In genomic region chr9:55453366-55453765, GRCm38 (mm10) we compare ENCODE assay signal across 22 mouse cellular contexts. TPM values are rescaled to one million over a fixed set of nuclear protein-coding genes. Genes with fewer than 3 reads are reported as not detected.
DNase-seq lines count a peak whose midpoint lies in the region; ATAC-seq and TF ChIP-seq lines count a peak whose summit lies in the region.
"Had no signal": no experiment of that assay in that cellular context is flagged by ENCODE, and none has a peak within 500 bp of the region (broad histone marks: within the 10 kb centered on the region; RNA-seq: fewer than 3 reads in every experiment).

No protein-coding gene starts in this region.

- no peak overlapping the region for H3K27ac ChIP-seq in heart, adult 2 months
- H3K27ac ChIP-seq in midbrain, embryonic 11.5 days (ENCODE audit: low read depth, low read length), result no peak overlapping the region
- H3K27ac ChIP-seq in midbrain, embryonic 15.5 days, result no peak overlapping the region

- no peak overlapping the region for H3K4me3 ChIP-seq in heart, adult 2 months
- H3K4me3 ChIP-seq in midbrain, embryonic 11.5 days (ENCODE audit: low read depth, low read length), result no peak overlapping the region
- no peak overlapping the region for H3K4me3 ChIP-seq in midbrain, embryonic 15.5 days

- no peaks in the 10 kb centered on the region for H3K36me3 ChIP-seq in heart, adult 2 months (ENCODE audit: control insufficient read depth, insufficient read depth, low read length)
- no peaks in the 10 kb centered on the region for H3K36me3 ChIP-seq in midbrain, embryonic 11.5 days (ENCODE audit: control insufficient read depth, insufficient read depth, low read length)
- no peaks in the 10 kb centered on the region for H3K36me3 ChIP-seq in midbrain, embryonic 15.5 days (replicated peaks)

- peak; percentile 78 for DNase-seq in heart, adult 11 months
- no peak for DNase-seq in heart, adult 2 months
- DNase-seq in midbrain, embryonic 11.5 days (ENCODE audit: low spot score, missing footprints), result peak; percentile 59
- DNase-seq in adipocyte (ENCODE audit: low spot score), result peak; percentile 61
- DNase-seq in cerebellum, adult 9-10 months, result no peak
- DNase-seq: adrenal gland, adult 2 months; adrenal gland, adult 8-10 months; adrenal gland, postnatal 10 days; adrenal gland, postnatal 14 days; adrenal gland, postnatal 25 days; adrenal gland, postnatal 36 days; B cell, adult 2 months; cerebellum, adult 11 months; cerebellum, adult 11-12 months; cerebellum, adult 18-20 months; cerebellum, adult 2 months had no signal

- H3K9me3 ChIP-seq in midbrain, embryonic 11.5 days (ENCODE audit: control insufficient read depth, low read length), result no peaks in the 10 kb centered on the region
- no peaks in the 10 kb centered on the region for H3K9me3 ChIP-seq in midbrain, embryonic 15.5 days
- H3K9me3 ChIP-seq: G1E had no signal

- H3K9ac ChIP-seq in heart, adult 2 months (ENCODE audit: low read depth, low read length), result no peak overlapping the region
- H3K9ac ChIP-seq in midbrain, embryonic 11.5 days (ENCODE audit: low read length), result no peak overlapping the region
- H3K9ac ChIP-seq in midbrain, embryonic 15.5 days, result no peak overlapping the region

- no peak overlapping the region for H3K4me2 ChIP-seq in midbrain, embryonic 11.5 days
- H3K4me2 ChIP-seq in midbrain, embryonic 15.5 days, result no peak overlapping the region

- H3K4me1 ChIP-seq in heart, adult 2 months (ENCODE audit: control insufficient read depth, insufficient read depth, low read length), result no peaks in the 10 kb centered on the region
- H3K4me1 ChIP-seq in midbrain, embryonic 11.5 days (ENCODE audit: control insufficient read depth, insufficient read depth, low read length), result no peaks in the 10 kb centered on the region
- no peaks in the 10 kb centered on the region for H3K4me1 ChIP-seq in midbrain, embryonic 15.5 days

- TF ChIP-seq EP300 in heart, adult 2 months (IDR thresholded peaks at IDR 0.05; ENCODE audit: insufficient read depth, low read depth, low read length), result no peak

- no peaks in the 10 kb centered on the region for H3K79me2 ChIP-seq in heart, adult 2 months (replicated peaks; ENCODE audit: control insufficient read depth, insufficient read depth, low read length)

- TF ChIP-seq CTCF in heart, adult 2 months (IDR thresholded peaks at IDR 0.05), result no peak

- no peak for ATAC-seq in midbrain, embryonic 11.5 days (ENCODE audit: low FRiP score)
- no peak for ATAC-seq in midbrain, embryonic 15.5 days (replicated peaks)
- ATAC-seq: activated CD4-positive, CD25-positive, alpha-beta regulatory T cell, adult 4 months; CD4-positive, CD25-positive, alpha-beta regulatory T cell, adult 4 months; Patski had no signal

- TF ChIP-seq POLR2A in heart, adult 2 months (IDR thresholded peaks at IDR 0.05; ENCODE audit: insufficient read depth, low read depth, low read length), result no peak

- intact Hi-C loops in heart, adult 2 months (cut with DNase I), result no loop called here

- WGBS in heart, adult 2 months, result 88% methylated on average over 5 of the region's 5 CpGs
- WGBS in midbrain, embryonic 11.5 days, result 94% methylated on average over 5 of the region's 5 CpGs
- 88% methylated on average over 5 of the region's 5 CpGs for WGBS in midbrain, embryonic 15.5 days

- H3K27me3 ChIP-seq in heart, adult 2 months (ENCODE audit: control insufficient read depth, insufficient read depth, low read length), result no peaks in the 10 kb centered on the region
- H3K27me3 ChIP-seq in midbrain, embryonic 11.5 days (ENCODE audit: control insufficient read depth, insufficient read depth, low read length), result no peaks in the 10 kb centered on the region
- H3K27me3 ChIP-seq in midbrain, embryonic 15.5 days (replicated peaks), result no peaks in the 10 kb centered on the region
- H3K27me3 ChIP-seq: CH12.LX, Patski had no signal

RNA-seq across cellular contexts. Expression of gene Etfa, which starts 58.7 kb away (rescaled TPM):
- total RNA-seq in heart, adult 2 months (2021), result 1,000 to 10,000 TPM in 1 of 2 experiments, 100 to 1,000 TPM in 1; 871 to 1,031 TPM
- polyA plus RNA-seq in heart, adult 2 months (2012; rRNA removed), result 289 and 479 TPM in 2 replicates
- polyA plus RNA-seq in midbrain, embryonic 11.5 days (2014; fragmentation: Nextera tagmentation; extraction: Ambion mirVana), result 141 and 149 TPM in 2 replicates
- 71.4 and 81.8 TPM in 2 replicates for polyA plus RNA-seq in midbrain, embryonic 15.5 days (2015; fragmentation: Nextera tagmentation; extraction: Ambion mirVana)

Comparison
In these comparisons a context has a peak if more than half of its experiments do, and no peak if none do; other contexts are left out.
1. DNase-seq: peak in heart, adult 11 months (single experiment), midbrain, embryonic 11.5 days (single experiment) and adipocyte (single experiment); none in heart, adult 2 months (0 of 2) and cerebellum, adult 9-10 months (single experiment).